8 mouse cellular contexts compared by ENCODE assay signal in the genomic region with DNA sequence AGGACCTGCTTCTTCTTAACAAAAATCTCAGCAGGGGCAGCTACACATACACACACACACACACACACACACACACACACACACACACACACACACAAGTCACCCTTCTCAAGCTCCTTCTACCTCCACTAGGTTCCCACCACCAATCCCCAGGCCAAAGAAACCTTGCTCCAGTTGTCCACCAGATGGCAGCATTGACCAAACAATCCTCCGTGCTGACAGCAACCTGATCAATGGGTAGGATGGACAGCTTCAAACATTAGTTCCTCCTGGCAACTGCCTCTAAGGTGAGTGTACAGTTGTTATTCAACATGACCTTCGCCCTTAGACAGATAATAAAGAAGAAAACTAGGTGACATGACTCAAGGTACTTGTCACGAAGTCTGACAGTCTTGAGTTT. TPM values are rescaled to one million over a fixed set of nuclear protein-coding genes. Genes with fewer than 3 reads are reported as not detected.
DNase-seq lines count a peak whose midpoint lies in the region; ATAC-seq and TF ChIP-seq lines count a peak whose summit lies in the region.

No protein-coding gene starts in this region.

- no peak overlapping the region for H3K9ac ChIP-seq in kidney, postnatal 0 days (ENCODE audit: low read depth, low read length)
- H3K9ac ChIP-seq in liver, embryonic 11.5 days (ENCODE audit: low read depth, low read length), result no peak overlapping the region
- no peak overlapping the region for H3K9ac ChIP-seq in neural tube, embryonic 13.5 days

- H3K27me3 ChIP-seq in kidney, postnatal 0 days (ENCODE audit: insufficient read depth, low read length), result peaks cover 10% of the 10 kb centered on the region; the same call in 1 of the 2 replicates
- peaks cover 43% of the 10 kb centered on the region for H3K27me3 ChIP-seq in liver, embryonic 11.5 days (replicated peaks; ENCODE audit: control insufficient read depth, insufficient read depth, low read length)
- peaks cover 38% of the 10 kb centered on the region for H3K27me3 ChIP-seq in neural tube, embryonic 13.5 days
- H3K27me3 ChIP-seq in testis, adult 2 months (ENCODE audit: control insufficient read depth, insufficient read depth, low read length), result no peaks in the 10 kb centered on the region

- 16% methylated on average over 3 of the region's 3 CpGs for WGBS in kidney, postnatal 0 days
- 21% methylated on average over 3 of the region's 3 CpGs for WGBS in liver, embryonic 11.5 days
- 19% methylated on average over 3 of the region's 3 CpGs for WGBS in neural tube, embryonic 13.5 days

- peak; percentile 83 for DNase-seq in A20 (ENCODE audit: low read depth, low spot score)
- peak; percentile 82 to 94 for DNase-seq in adrenal gland, adult (ENCODE audit: inconsistent age in 2 of 2, low spot score in 1 of 2)
- peak; percentile 89 for DNase-seq in embryo, embryonic 10 days (ENCODE audit: low spot score)
- DNase-seq in gastrocnemius, postnatal 25 days, result peak; percentile 48
- peak; percentile 85 for DNase-seq in kidney, postnatal 0 days (ENCODE audit: low spot score)
- peak; percentile 75 for DNase-seq in liver, embryonic 11.5 days (ENCODE audit: low spot score)

- no peak for TF ChIP-seq POLR2A in testis, adult 2 months (IDR thresholded peaks at IDR 0.05; ENCODE audit: control insufficient read depth, low read depth, low read length)

- H3K36me3 ChIP-seq in kidney, postnatal 0 days (ENCODE audit: insufficient read depth, low read length), result no peaks in the 10 kb centered on the region
- H3K36me3 ChIP-seq in liver, embryonic 11.5 days (ENCODE audit: control insufficient read depth, insufficient read depth, low read length), result no peaks in the 10 kb centered on the region
- H3K36me3 ChIP-seq in neural tube, embryonic 13.5 days, result no peaks in the 10 kb centered on the region
- H3K36me3 ChIP-seq in testis, adult 2 months (ENCODE audit: control insufficient read depth, insufficient read depth, low read length), result no peaks in the 10 kb centered on the region

- ATAC-seq in kidney, postnatal 0 days (replicated peaks; ENCODE audit: low FRiP score, low read depth), result 0 out of 2 replicates have a peak, but pooled peaks have one; percentile 14
- peak; percentile 40; the same call in 1 of the 2 replicates for ATAC-seq in liver, embryonic 11.5 days (replicated peaks; ENCODE audit: low FRiP score)
- peak; percentile 32; the same call in 1 of the 2 replicates for ATAC-seq in neural tube, embryonic 13.5 days (ENCODE audit: low read depth)

- H3K27ac ChIP-seq in kidney, postnatal 0 days, result no peak overlapping the region
- H3K27ac ChIP-seq in liver, embryonic 11.5 days (ENCODE audit: low read depth, low read length), result no peak overlapping the region
- no peak overlapping the region for H3K27ac ChIP-seq in neural tube, embryonic 13.5 days (replicated peaks)
- H3K27ac ChIP-seq in testis, adult 2 months (ENCODE audit: control insufficient read depth, insufficient read depth, low read depth, low read length), result no peak overlapping the region

- H3K4me3 ChIP-seq in kidney, postnatal 0 days (replicated peaks; ENCODE audit: low read depth, low read length), result no peak overlapping the region
- H3K4me3 ChIP-seq in liver, embryonic 11.5 days (ENCODE audit: low read depth, low read length), result no peak overlapping the region
- no peak overlapping the region for H3K4me3 ChIP-seq in neural tube, embryonic 13.5 days
- no peak overlapping the region for H3K4me3 ChIP-seq in testis, adult 2 months (ENCODE audit: control insufficient read depth, low read depth, low read length)

- H3K9me3 ChIP-seq in kidney, postnatal 0 days (replicated peaks; ENCODE audit: low read length), result no peaks in the 10 kb centered on the region
- H3K9me3 ChIP-seq in liver, embryonic 11.5 days (ENCODE audit: control insufficient read depth, low read length), result no peaks in the 10 kb centered on the region
- no peaks in the 10 kb centered on the region for H3K9me3 ChIP-seq in neural tube, embryonic 13.5 days

- peak; percentile 93 for TF ChIP-seq CTCF in kidney, postnatal 0 days (IDR thresholded peaks at IDR 0.05; ENCODE audit: low read depth)
- peak; percentile 76; the same call in 1 of the 2 replicates for TF ChIP-seq CTCF in testis, adult 2 months (IDR thresholded peaks at IDR 0.05; ENCODE audit: control insufficient read depth, insufficient read depth, insufficient replicate concordance, low read depth, low read length)

- H3K4me1 ChIP-seq in kidney, postnatal 0 days (replicated peaks; ENCODE audit: insufficient read depth, low read length), result peaks cover 12% of the 10 kb centered on the region; the same call in 1 of the 2 replicates
- H3K4me1 ChIP-seq in liver, embryonic 11.5 days (replicated peaks; ENCODE audit: control insufficient read depth, insufficient read depth, low read length), result no peaks in the 10 kb centered on the region
- H3K4me1 ChIP-seq in neural tube, embryonic 13.5 days (replicated peaks), result peaks cover 10% of the 10 kb centered on the region
- H3K4me1 ChIP-seq in testis, adult 2 months (ENCODE audit: control insufficient read depth, insufficient read depth, low read length), result peaks cover 13% of the 10 kb centered on the region

- no peak overlapping the region for H3K4me2 ChIP-seq in kidney, postnatal 0 days (ENCODE audit: low read length)
- no peak overlapping the region for H3K4me2 ChIP-seq in liver, embryonic 11.5 days
- H3K4me2 ChIP-seq in neural tube, embryonic 13.5 days, result no peak overlapping the region

RNA-seq across cellular contexts. Expression of gene C2cd4d, which starts 4.5 kb away (rescaled TPM):
- total RNA-seq in gastrocnemius, postnatal 25 days (2021), result not detected
- 0.50 and 0.75 TPM in 2 replicates for polyA plus RNA-seq in kidney, postnatal 0 days (2015; fragmentation: Nextera tagmentation; extraction: Ambion mirVana)
- 0.25 TPM in 1 of 2 replicates, not detected in the other for polyA plus RNA-seq in liver, embryonic 11.5 days (2014; fragmentation: Nextera tagmentation; extraction: Ambion mirVana)
- 2.2 TPM in 2 replicates for polyA plus RNA-seq in neural tube, embryonic 13.5 days (2015; fragmentation: Nextera tagmentation; extraction: Ambion mirVana)
- polyA plus RNA-seq in testis, adult 2 months (2012; rRNA removed), result 0.23 and 0.41 TPM in 2 replicates

RNA-seq across cellular contexts. Expression of gene Rorc, which starts 5.8 kb away (rescaled TPM):
- 10 to 100 TPM; 43.8 to 52.8 TPM for total RNA-seq in gastrocnemius, postnatal 25 days (2021)
- 14.4 and 16.4 TPM in 2 replicates for polyA plus RNA-seq in kidney, postnatal 0 days (2015; fragmentation: Nextera tagmentation; extraction: Ambion mirVana)
- polyA plus RNA-seq in liver, embryonic 11.5 days (2014; fragmentation: Nextera tagmentation; extraction: Ambion mirVana), result 0.43 and 1.0 TPM in 2 replicates
- 0.33 and 0.36 TPM in 2 replicates for polyA plus RNA-seq in neural tube, embryonic 13.5 days (2015; fragmentation: Nextera tagmentation; extraction: Ambion mirVana)
- polyA plus RNA-seq in testis, adult 2 months (2012; rRNA removed), result 1.3 and 1.5 TPM in 2 replicates

RNA-seq across cellular contexts. Expression of gene Them5, which starts 24.9 kb away (rescaled TPM):
- total RNA-seq in gastrocnemius, postnatal 25 days (2021), result under 1 TPM in 1 of 2 experiments, not detected in 1; 0.28 TPM
- polyA plus RNA-seq in kidney, postnatal 0 days (2015; fragmentation: Nextera tagmentation; extraction: Ambion mirVana), result 0.09 TPM in 1 of 2 replicates, not detected in the other
- not detected in 2 replicates for polyA plus RNA-seq in liver, embryonic 11.5 days (2014; fragmentation: Nextera tagmentation; extraction: Ambion mirVana)
- 0.30 TPM in 1 of 2 replicates, not detected in the other for polyA plus RNA-seq in neural tube, embryonic 13.5 days (2015; fragmentation: Nextera tagmentation; extraction: Ambion mirVana)
- polyA plus RNA-seq in testis, adult 2 months (2012; rRNA removed), result 0.11 TPM in 1 of 2 replicates, not detected in the other

RNA-seq across cellular contexts. Expression of gene Lingo4, which starts 31.6 kb away (rescaled TPM):
- under 1 TPM; 0.11 to 0.13 TPM for total RNA-seq in gastrocnemius, postnatal 25 days (2021)
- polyA plus RNA-seq in kidney, postnatal 0 days (2015; fragmentation: Nextera tagmentation; extraction: Ambion mirVana), result 0.32 and 0.47 TPM in 2 replicates
- 0.05 TPM in 1 of 2 replicates, not detected in the other for polyA plus RNA-seq in liver, embryonic 11.5 days (2014; fragmentation: Nextera tagmentation; extraction: Ambion mirVana)
- 0.70 and 1.0 TPM in 2 replicates for polyA plus RNA-seq in neural tube, embryonic 13.5 days (2015; fragmentation: Nextera tagmentation; extraction: Ambion mirVana)
- polyA plus RNA-seq in testis, adult 2 months (2012; rRNA removed), result not detected in 2 replicates

RNA-seq across cellular contexts. Expression of gene Tdrkh, which starts 46.3 kb away (rescaled TPM):
- total RNA-seq in gastrocnemius, postnatal 25 days (2021), result 1 to 10 TPM; 1.5 to 2.0 TPM
- 11.1 and 12.8 TPM in 2 replicates for polyA plus RNA-seq in kidney, postnatal 0 days (2015; fragmentation: Nextera tagmentation; extraction: Ambion mirVana)
- 10.4 and 11.4 TPM in 2 replicates for polyA plus RNA-seq in liver, embryonic 11.5 days (2014; fragmentation: Nextera tagmentation; extraction: Ambion mirVana)
- 51.0 and 51.9 TPM in 2 replicates for polyA plus RNA-seq in neural tube, embryonic 13.5 days (2015; fragmentation: Nextera tagmentation; extraction: Ambion mirVana)
- polyA plus RNA-seq in testis, adult 2 months (2012; rRNA removed), result 5.5 and 8.9 TPM in 2 replicates
